Mouse (Mus musculus) G1E (cell line): Measurements from ENCODE around the gene Ptcd1. TPM values are rescaled to one million over a fixed set of nuclear protein-coding genes. Genes with fewer than 3 reads are reported as not detected.
A peak's percentile ranks its signal among the peaks of the same experiment; 100 is the strongest.

Experiments used
- ATAC-seq: 2 replicates; pipeline ENCODE4 v1.8.0; 2016; ENCODE audit warnings: mild to moderate bottlenecking; ENCODE audit not compliant: insufficient number of reproducible peaks, poor library complexity, low FRiP score, severe bottlenecking; ENCODE audit errors: extremely low read depth
- DNase-seq: peaks from one replicate; pipeline ENCODE4 v3.0.0; 2012; ENCODE audit warnings: low spot score
- H3K27me3 ChIP-seq: 2 replicates; pipeline ENCODE4 v1.6.1; 2012; ENCODE audit warnings: mild to moderate bottlenecking, low read length, inconsistent platforms; ENCODE audit not compliant: insufficient read depth
- H3K36me3 ChIP-seq: replicated peaks from 2 replicates; pipeline ENCODE3; 2012; ENCODE audit warnings: mild to moderate bottlenecking, inconsistent platforms
- H3K4me1 ChIP-seq: 2 replicates; pipeline ENCODE4 v1.6.1; 2012; ENCODE audit warnings: low read depth, low read length, inconsistent platforms, mixed read lengths; ENCODE audit not compliant: insufficient read depth
- H3K4me3 ChIP-seq: 2 replicates; pipeline ENCODE4 v1.5.1; 2012; ENCODE audit warnings: low read depth, mild to moderate bottlenecking, inconsistent platforms, low read length, moderate library complexity, mixed read lengths
- H3K9me3 ChIP-seq: replicated peaks from 2 replicates; pipeline ENCODE4 v1.6.1; 2012; ENCODE audit warnings: inconsistent platforms
- CTCF ChIP-seq: IDR thresholded peaks from 2 replicates; pipeline ENCODE4 v1.5.1; 2012; ENCODE audit warnings: low read depth, low read length, inconsistent platforms, mixed read lengths
- GATA1 ChIP-seq: IDR thresholded peaks from 2 replicates; pipeline ENCODE4 v1.6.1; 2012; ENCODE audit warnings: borderline replicate concordance, low read length, inconsistent platforms, mixed read lengths
- GATA2 ChIP-seq: IDR thresholded peaks from 2 replicates; pipeline ENCODE4 v1.6.1; 2012; ENCODE audit warnings: low read depth, low read length, inconsistent platforms, borderline replicate concordance
- POLR2AphosphoS5 ChIP-seq: IDR thresholded peaks from 2 replicates; pipeline ENCODE4 v1.6.1; 2012; ENCODE audit warnings: low read depth, low read length, inconsistent platforms; ENCODE audit not compliant: insufficient replicate concordance
- TAL1 ChIP-seq: conservative IDR thresholded peaks from 2 replicates; pipeline ENCODE4 v1.6.1; 2012; ENCODE audit warnings: low read depth, low read length, inconsistent platforms, mixed read lengths
- polyA plus RNA-seq: library from polyadenylated mRNA; stranded (reverse); fragments of >175 nt; gene quantifications from 2 replicates; pipeline ENCODE4 v1.2.3, GENCODE M21; 2012
- total RNA-seq, 2 experiments: library from RNA; stranded (forward) in 1 of 2; stranded (reverse) in 1 of 2; fragments of 200-1000 nt in 1 of 2; fragments of >200 nt in 1 of 2; fragmentation: Nextera tagmentation in 1 of 2; gene quantifications; 2 replicates each; pipeline ENCODE4 v1.2.3; 2014 to 2017

Gene Ptcd1
- total and polyA plus RNA-seq, 3 experiments, result 8.2 to 17.1 (median 10.9) TPM

DNA sequence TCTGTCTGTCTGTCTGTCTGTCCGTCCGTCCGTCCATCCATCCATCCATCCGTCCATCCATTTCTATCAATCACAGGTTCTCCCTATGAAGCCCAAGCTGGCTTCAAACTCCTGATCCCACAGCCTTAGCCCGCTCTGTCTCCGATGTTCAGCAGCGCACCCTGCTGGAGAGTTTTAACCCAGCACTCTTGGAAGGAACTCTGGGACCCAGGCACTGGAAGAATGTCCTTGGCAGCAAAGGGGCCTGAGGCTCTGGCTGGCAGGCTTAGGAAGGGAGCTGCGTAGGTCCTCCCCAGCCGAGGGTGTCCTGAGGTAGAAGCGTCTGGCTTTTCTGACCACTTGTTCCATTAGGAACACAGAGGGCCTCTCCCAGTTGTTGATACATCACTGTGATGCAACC, 50.0 kb downstream of the Ptcd1 start:
- Histone ChIP-seq H3K4me1 (peaks cover 75% of the 10 kb centered on the region), H3K36me3 (peaks cover 62% of the 10 kb centered on the region), H3K9me3 (peaks cover 8% of the 10 kb centered on the region), H3K27me3 (no peaks in the 10 kb centered on the region), H3K4me3 (peak overlapping the region; percentile 90)
- ATAC-seq (no peak), DNase-seq (no peak)
- no peak for TF ChIP-seq GATA2
- no peak for TF ChIP-seq POLR2AphosphoS5
- no peak for TF ChIP-seq GATA1
- TF ChIP-seq TAL1, result no peak
- TF ChIP-seq CTCF, result no peak

DNA sequence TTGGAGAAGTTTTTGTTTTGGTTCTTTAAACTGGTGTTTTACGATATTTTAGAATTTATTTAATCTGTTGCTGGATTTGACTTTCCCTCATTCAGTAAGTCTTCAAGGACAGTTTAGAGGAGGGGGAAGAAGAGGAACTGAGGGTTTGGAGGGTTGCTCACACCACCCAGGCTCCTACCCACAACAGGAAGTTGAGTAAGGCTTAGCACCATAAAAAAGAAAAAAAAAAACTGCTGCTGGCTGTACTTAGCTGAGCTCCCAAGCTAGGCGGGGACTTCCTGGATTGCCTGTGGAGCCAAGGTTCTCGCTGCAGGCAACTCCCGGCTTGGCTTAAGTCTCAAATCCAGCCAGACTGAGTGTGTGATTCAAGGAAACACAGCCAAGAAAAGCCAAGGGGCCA, 50.6 kb downstream of the Ptcd1 start:
- Histone ChIP-seq H3K9me3 (peaks cover 8% of the 10 kb centered on the region), H3K4me1 (peaks cover 76% of the 10 kb centered on the region), H3K27me3 (no peaks in the 10 kb centered on the region), H3K36me3 (peaks cover 62% of the 10 kb centered on the region), H3K4me3 (peak overlapping the region; percentile 90)
- no peak for TF ChIP-seq GATA1
- DNase-seq (peak; percentile 81), ATAC-seq (peak; percentile 73)

DNA sequence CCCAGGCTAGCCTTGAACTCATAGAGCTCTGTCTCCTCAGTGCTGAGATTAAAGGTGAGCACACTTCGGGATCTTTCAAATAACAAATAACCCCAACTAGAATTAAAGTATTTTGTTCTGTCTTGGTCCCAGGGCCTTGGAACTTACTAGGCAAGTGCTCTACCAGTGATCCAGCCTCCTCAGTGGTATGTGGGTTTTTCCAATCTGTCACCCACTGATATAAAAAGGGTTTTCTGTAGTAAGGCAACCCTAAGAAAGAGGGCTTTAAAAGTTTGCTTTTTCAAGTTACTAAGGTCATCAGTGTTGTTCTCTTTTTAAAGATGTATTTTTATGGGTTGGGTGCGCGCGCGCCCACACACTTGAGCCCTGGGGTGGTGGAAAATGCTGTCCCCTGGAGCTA, 51.2 kb downstream of the Ptcd1 start:
- ATAC-seq, result no peak
- peaks cover 62% of the 10 kb centered on the region for H3K36me3 ChIP-seq

DNA sequence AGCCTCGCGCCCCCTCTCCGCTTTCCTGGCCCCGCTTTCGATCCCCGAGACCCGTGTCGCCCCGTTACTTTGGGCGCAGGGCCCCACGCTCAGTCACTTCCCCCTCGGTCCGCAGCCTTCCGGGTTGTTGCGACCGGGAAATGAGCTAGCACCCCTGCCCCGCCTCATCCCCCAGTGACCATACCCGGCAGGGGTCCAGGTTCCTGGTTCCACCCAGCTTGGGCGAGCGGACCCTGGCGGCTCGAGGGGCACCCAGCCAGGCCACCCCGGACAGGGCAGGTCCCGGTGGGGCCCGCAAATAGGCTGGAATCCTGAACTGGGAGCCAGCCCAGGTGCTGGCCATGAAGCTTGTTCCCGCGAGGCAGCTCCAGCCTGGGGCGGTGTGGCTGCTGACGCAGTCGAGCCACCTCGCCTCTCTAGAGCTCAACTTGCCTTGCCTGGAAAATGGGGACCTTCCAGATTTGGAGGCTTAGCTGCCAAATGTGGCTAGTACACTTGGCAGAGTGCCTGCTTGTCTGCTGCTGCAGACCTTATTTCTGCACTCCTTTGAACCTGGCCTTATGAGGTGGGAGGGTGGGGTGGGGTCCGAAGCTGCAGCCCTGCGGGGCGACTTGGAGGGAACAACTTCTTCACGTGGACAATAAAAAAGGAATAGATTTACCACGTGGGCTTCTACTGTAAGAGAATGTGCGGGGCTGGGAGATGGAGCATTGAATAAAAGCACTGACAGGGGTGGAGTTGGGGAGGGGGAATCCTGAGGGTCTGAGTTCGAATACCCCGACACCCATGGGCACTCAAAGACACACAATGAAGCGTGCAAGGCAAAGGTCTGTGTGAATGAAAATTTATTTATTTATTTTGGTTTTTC, 52.1 kb downstream of the Ptcd1 start:
- DNase-seq (peak; percentile 80), ATAC-seq (0 out of 2 replicates have a peak, but pooled peaks have one; percentile 12)
- H3K4me3 ChIP-seq, result peak overlapping the region; percentile 90
- H3K9me3 ChIP-seq, result peaks cover 8% of the 10 kb centered on the region
- no peaks in the 10 kb centered on the region for H3K27me3 ChIP-seq
- TF ChIP-seq GATA2 (no peak), TAL1 (no peak), GATA1 (no peak), POLR2AphosphoS5 (no peak), CTCF (no peak)
- H3K4me1 ChIP-seq, result peaks cover 77% of the 10 kb centered on the region
- H3K36me3 ChIP-seq, result peaks cover 62% of the 10 kb centered on the region

More for the DNA sequence above, 51.2 kb downstream of the Ptcd1 start:
- H3K4me1 ChIP-seq, result peaks cover 76% of the 10 kb centered on the region
- no peak for TF ChIP-seq CTCF
- TF ChIP-seq TAL1, result no peak
- no peaks in the 10 kb centered on the region for H3K27me3 ChIP-seq
- DNase-seq, result no peak
- H3K9me3 ChIP-seq, result peaks cover 8% of the 10 kb centered on the region
- H3K4me3 ChIP-seq, result peak overlapping the region; percentile 90

DNA sequence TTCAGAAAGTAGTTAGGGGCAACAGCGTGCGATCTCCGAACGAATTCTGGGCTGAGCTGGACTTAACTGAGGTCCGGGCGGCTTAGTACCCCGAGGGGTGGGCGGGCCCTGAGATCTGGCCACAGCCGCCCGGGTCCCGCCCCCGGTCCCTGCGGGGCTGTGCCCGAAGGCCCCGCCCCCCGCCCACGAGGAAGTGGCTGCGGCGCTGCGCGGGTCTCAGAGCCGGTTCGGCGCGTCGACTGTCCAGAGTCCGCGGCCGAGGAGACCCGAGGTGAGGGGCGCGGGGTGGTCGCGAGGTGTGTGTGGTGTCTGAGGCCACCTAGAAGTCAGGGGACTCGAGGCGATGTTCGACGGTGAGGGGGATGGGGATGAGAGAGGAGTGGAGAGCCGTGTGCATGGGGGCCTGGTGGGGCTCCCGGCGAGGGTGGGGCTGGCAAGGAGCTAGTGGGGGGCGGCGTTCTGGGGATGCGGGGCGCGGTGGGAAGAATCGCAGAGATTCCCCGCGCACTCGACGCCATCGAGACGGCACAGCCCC, 52.8 kb downstream of the Ptcd1 start, which contains the start of gene Arpc1b:
TSS of gene Arpc1b (plus strand) at position 145 of the 535 bp plus-strand sequence.
- peaks cover 80% of the 10 kb centered on the region for H3K4me1 ChIP-seq
- DNase-seq, result peak; percentile 77
- no peaks in the 10 kb centered on the region for H3K27me3 ChIP-seq
- peaks cover 7% of the 10 kb centered on the region for H3K9me3 ChIP-seq
- no peak for TF ChIP-seq GATA2
- no peak for TF ChIP-seq POLR2AphosphoS5
- no peak for TF ChIP-seq TAL1
- TF ChIP-seq GATA1, result no peak
- H3K4me3 ChIP-seq, result peak within 1 kb of the TSS; percentile 90
- peak; percentile 31 for ATAC-seq
- peaks cover 62% of the 10 kb centered on the region for H3K36me3 ChIP-seq

DNA sequence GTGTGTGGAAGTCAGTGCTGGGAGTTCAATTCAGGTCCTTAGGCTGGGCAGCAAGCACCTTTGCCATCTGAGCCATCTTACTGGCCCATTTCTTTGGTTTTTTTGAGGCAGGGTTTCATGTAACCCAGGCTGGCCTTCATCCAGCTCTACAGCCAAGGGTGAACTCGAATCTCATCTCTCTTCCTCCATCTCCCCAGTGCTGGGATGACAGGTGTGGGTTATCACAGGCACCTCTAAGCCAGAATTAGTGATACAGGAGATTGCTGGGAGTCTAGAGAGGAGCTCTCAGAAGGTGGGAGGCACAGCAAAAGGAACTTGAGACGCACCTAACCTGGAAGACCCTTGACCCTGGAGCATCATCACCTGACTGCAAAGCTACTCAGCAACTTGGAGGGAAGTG, 53.5 kb downstream of the Ptcd1 start:
- ATAC-seq, result no peak
- Histone ChIP-seq H3K4me1 (peaks cover 80% of the 10 kb centered on the region), H3K36me3 (peaks cover 61% of the 10 kb centered on the region), H3K9me3 (peaks cover 1% of the 10 kb centered on the region; the same call in 1 of the 2 replicates), H3K27me3 (no peaks in the 10 kb centered on the region), H3K4me3 (peak overlapping the region; percentile 90; the same call in 1 of the 2 replicates)
- no peak for TF ChIP-seq TAL1
- no peak for TF ChIP-seq CTCF
- TF ChIP-seq POLR2AphosphoS5, result no peak
- no peak for TF ChIP-seq GATA2
- TF ChIP-seq GATA1, result no peak
- no peak for DNase-seq
